Mouse (Mus musculus): ENCODE data around the gene Smox. TPM values are rescaled to one million over a fixed set of nuclear protein-coding genes. Genes with fewer than 3 reads are reported as not detected.

The Smox gene
- total RNA-seq (2014; rRNA removed) (2.8 TPM in 2 replicates), polyA plus RNA-seq (2012; rRNA removed) (4.1 and 6.0 TPM in 2 replicates)

DNA sequence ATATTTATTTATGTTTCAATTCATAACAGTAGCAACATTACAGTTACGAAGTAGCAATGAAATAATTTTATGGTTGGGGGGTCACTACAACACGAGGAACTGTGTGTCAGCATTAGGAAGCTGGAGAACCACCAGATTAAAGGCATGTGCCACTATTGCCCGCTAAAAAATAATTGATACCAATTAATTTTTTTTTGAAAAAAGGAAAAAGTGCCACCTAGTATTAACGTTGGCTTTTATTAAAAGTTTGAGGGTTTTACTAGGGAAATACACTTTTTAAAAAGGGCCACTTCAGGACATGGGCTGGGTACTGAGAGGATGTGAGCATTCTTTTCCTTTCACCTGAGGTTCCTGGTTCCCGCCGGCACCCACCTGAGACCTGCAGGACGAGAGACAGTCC, at the start of gene Smox:
Gene Smox, plus strand, starts transcription at position 301 of the 400 bp plus-strand sequence.
- no peaks in the 10 kb centered on the region for H3K79me2 ChIP-seq (ENCODE audit: control insufficient read depth, insufficient read depth, low read length)
- no peaks in the 10 kb centered on the region for H3K36me3 ChIP-seq (ENCODE audit: control insufficient read depth, insufficient read depth, low read length)
- peak within 1 kb of the TSS; percentile 29; the same call in 1 of the 2 replicates for H3K27ac ChIP-seq (replicated peaks; ENCODE audit: insufficient read depth, low read depth, low read length)
- DNase-seq (ENCODE audit: extremely low read depth, low read depth, low spot score) = no peak
- H3K27me3 ChIP-seq (ENCODE audit: control insufficient read depth, insufficient read depth, low read length) = no peaks in the 10 kb centered on the region
- peaks cover 2% of the 10 kb centered on the region for H3K4me1 ChIP-seq (ENCODE audit: control insufficient read depth, insufficient read depth, low read length)
- peak within 1 kb of the TSS; percentile 88 for H3K4me3 ChIP-seq (ENCODE audit: insufficient read depth, low read depth, low read length)
- peak within 1 kb of the TSS; percentile 92 for H3K9ac ChIP-seq (ENCODE audit: low read depth, low read length)
- TF ChIP-seq POLR2A (IDR thresholded peaks at IDR 0.05; ENCODE audit: extremely low read depth, insufficient read depth, low read length) = no peak
- no peak for TF ChIP-seq CTCF (IDR thresholded peaks at IDR 0.05; ENCODE audit: low read depth, low read length)
- 24% methylated on average over 7 of the region's 7 CpGs for WGBS

DNA sequence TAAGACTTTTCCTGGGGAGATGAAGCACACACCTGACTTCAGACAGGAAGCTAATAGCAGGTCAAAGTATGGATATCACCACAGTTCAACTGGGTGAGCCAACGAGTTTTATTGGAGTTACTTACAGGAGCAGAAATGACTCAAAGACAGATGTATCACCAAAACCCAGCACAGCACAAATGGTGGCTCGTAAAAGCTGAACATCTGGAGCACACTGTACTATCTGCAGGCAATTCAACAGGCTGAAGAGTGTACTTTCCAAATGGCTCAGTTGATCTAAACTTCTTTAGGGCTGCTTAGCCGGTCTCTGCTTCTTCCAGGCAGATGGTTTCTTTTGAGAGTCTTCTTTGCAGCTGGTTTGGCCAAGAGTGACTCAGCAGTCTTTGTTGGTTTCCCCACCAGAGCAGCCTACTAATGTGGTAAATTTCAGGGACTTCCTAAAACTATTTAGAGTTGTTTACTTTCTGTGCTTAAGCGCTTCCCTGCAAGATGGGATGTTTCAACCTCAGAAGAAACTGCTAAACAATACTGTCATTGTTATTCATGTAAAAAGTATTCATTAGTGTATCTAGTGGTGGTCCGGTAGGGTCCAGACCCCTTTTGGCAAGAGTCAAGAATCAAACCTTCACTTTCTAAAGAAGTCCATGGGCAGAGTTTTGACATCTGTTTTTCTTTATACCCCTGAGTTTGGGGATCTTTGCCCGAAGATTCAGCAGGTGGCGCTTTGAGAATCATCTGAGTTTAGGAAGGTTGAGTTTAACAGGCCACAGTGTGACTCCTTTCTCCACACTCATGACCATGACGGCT, 48.0 kb upstream of the Smox start:
- no peak overlapping the region for H3K9ac ChIP-seq (ENCODE audit: low read depth, low read length)
- no peaks in the 10 kb centered on the region for H3K27me3 ChIP-seq (ENCODE audit: control insufficient read depth, insufficient read depth, low read length)
- H3K79me2 ChIP-seq (ENCODE audit: control insufficient read depth, insufficient read depth, low read length) = no peaks in the 10 kb centered on the region
- H3K4me1 ChIP-seq (ENCODE audit: control insufficient read depth, insufficient read depth, low read length) = no peaks in the 10 kb centered on the region
- no peaks in the 10 kb centered on the region for H3K36me3 ChIP-seq (ENCODE audit: control insufficient read depth, insufficient read depth, low read length)
- 84% methylated on average over 8 of the region's 8 CpGs for WGBS
- TF ChIP-seq POLR2A (IDR thresholded peaks at IDR 0.05; ENCODE audit: extremely low read depth, insufficient read depth, low read length) (no peak), CTCF (IDR thresholded peaks at IDR 0.05; ENCODE audit: low read depth, low read length) (no peak)
- H3K27ac ChIP-seq (replicated peaks; ENCODE audit: insufficient read depth, low read depth, low read length) = no peak overlapping the region
- no peak for DNase-seq (ENCODE audit: extremely low read depth, low read depth, low spot score)
- H3K4me3 ChIP-seq (ENCODE audit: insufficient read depth, low read depth, low read length) = no peak overlapping the region

DNA sequence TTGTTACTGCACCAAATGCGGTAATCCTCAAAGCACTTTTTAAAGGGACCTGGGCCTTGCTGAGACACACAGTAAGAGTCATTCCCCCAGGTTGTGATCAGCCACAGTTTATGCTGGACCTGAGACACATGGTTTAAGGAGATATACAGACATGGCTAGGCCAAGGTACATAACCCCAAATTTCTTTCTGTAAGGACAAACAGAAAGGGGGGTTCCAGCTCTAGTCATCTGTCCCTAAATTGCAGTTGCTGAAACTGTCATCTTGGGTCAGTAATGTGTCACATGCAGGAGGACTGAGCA, 47.5 kb upstream of the Smox start:
- TF ChIP-seq POLR2A (IDR thresholded peaks at IDR 0.05; ENCODE audit: extremely low read depth, insufficient read depth, low read length) = no peak
- no peak for TF ChIP-seq CTCF (IDR thresholded peaks at IDR 0.05; ENCODE audit: low read depth, low read length)
- WGBS = 79% methylated on average over 1 of the region's 1 CpGs
- no peak for DNase-seq (ENCODE audit: extremely low read depth, low read depth, low spot score)

DNA sequence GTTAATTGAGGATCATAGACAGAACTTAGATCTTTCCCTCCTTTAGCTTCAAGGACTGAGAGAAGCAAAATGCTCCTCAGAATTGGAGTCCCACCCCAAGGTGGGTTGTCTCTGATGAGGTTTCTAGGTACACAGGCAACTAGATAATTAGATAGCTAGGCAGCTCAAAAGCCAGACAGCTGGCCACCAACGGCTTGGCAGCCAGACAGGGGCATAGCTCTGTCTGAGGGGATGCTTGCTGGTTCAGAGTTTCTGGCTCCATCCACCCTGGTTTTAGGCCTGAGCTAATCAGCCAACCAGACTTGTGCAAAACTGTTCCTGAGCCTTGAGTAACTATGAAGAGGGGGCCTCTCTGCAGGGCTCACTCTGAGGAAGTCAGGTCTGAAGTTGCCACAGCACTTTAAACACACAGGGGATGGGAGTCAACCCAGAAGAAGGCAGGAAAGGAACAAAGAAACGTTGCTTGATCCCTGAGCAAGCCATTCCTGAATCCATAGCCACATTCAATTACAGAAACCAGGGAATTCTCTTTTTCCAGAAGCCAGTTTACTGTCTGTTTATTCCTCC, 44.8 kb upstream of the Smox start:
- TF ChIP-seq CTCF (IDR thresholded peaks at IDR 0.05; ENCODE audit: low read depth, low read length) (no peak), POLR2A (IDR thresholded peaks at IDR 0.05; ENCODE audit: extremely low read depth, insufficient read depth, low read length) (no peak)
- no peak overlapping the region for H3K9ac ChIP-seq (ENCODE audit: low read depth, low read length)
- H3K79me2 ChIP-seq (ENCODE audit: control insufficient read depth, insufficient read depth, low read length) = no peaks in the 10 kb centered on the region
- 61% methylated on average over 2 of the region's 2 CpGs for whole genome bisulfite sequencing
- H3K4me3 ChIP-seq (ENCODE audit: insufficient read depth, low read depth, low read length) = no peak overlapping the region
- no peak overlapping the region for H3K27ac ChIP-seq (replicated peaks; ENCODE audit: insufficient read depth, low read depth, low read length)
- H3K27me3 ChIP-seq (ENCODE audit: control insufficient read depth, insufficient read depth, low read length) = no peaks in the 10 kb centered on the region
- H3K36me3 ChIP-seq (ENCODE audit: control insufficient read depth, insufficient read depth, low read length) = no peaks in the 10 kb centered on the region
- no peak for DNase-seq (ENCODE audit: extremely low read depth, low read depth, low spot score)
- no peaks in the 10 kb centered on the region for H3K4me1 ChIP-seq (ENCODE audit: control insufficient read depth, insufficient read depth, low read length)

More for the DNA sequence above, 47.5 kb upstream of the Smox start:
- Histone ChIP-seq H3K36me3 (ENCODE audit: control insufficient read depth, insufficient read depth, low read length) (no peaks in the 10 kb centered on the region), H3K27ac (replicated peaks; ENCODE audit: insufficient read depth, low read depth, low read length) (no peak overlapping the region), H3K27me3 (ENCODE audit: control insufficient read depth, insufficient read depth, low read length) (no peaks in the 10 kb centered on the region), H3K9ac (ENCODE audit: low read depth, low read length) (no peak overlapping the region), H3K79me2 (ENCODE audit: control insufficient read depth, insufficient read depth, low read length) (no peaks in the 10 kb centered on the region), H3K4me1 (ENCODE audit: control insufficient read depth, insufficient read depth, low read length) (no peaks in the 10 kb centered on the region), H3K4me3 (ENCODE audit: insufficient read depth, low read depth, low read length) (no peak overlapping the region)

- no peak for TF ChIP-seq CTCF (IDR thresholded peaks at IDR 0.05; ENCODE audit: low read depth, low read length)
- TF ChIP-seq POLR2A (IDR thresholded peaks at IDR 0.05; ENCODE audit: extremely low read depth, insufficient read depth, low read length) = no peak
- no peak overlapping the region for H3K4me3 ChIP-seq (ENCODE audit: insufficient read depth, low read depth, low read length)
- no peaks in the 10 kb centered on the region for H3K27me3 ChIP-seq (ENCODE audit: control insufficient read depth, insufficient read depth, low read length)
- H3K9ac ChIP-seq (ENCODE audit: low read depth, low read length) = no peak overlapping the region
- H3K4me1 ChIP-seq (ENCODE audit: control insufficient read depth, insufficient read depth, low read length) = peaks cover 5% of the 10 kb centered on the region; the same call in 1 of the 2 replicates
- DNase-seq (ENCODE audit: extremely low read depth, low read depth, low spot score) = no peak
- 76% methylated on average over 8 of the region's 8 CpGs for WGBS
- no peaks in the 10 kb centered on the region for H3K79me2 ChIP-seq (ENCODE audit: control insufficient read depth, insufficient read depth, low read length)
- no peak overlapping the region for H3K27ac ChIP-seq (replicated peaks; ENCODE audit: insufficient read depth, low read depth, low read length)
- H3K36me3 ChIP-seq (ENCODE audit: control insufficient read depth, insufficient read depth, low read length) = no peaks in the 10 kb centered on the region
Measured at GRCm38 (mm10) chr2:131447566-131448330, 43.5 kb upstream of the Smox start.

Data from liver, adult 2 months (tissue).